Mouse (Mus musculus) lung, postnatal 25 days (tissue): ENCODE measurements around the gene Srd5a1.
"Not testable (repeated sequence)": the region's sequence is repeated elsewhere in the genome, so short reads cannot be mapped to it uniquely, and the experiment has no call there.

Experiments used
- DNase-seq: peaks from one replicate; pipeline ENCODE4 v3.0.0; 2022; ENCODE audit warnings: low spot score

The Srd5a1 gene

DNA sequence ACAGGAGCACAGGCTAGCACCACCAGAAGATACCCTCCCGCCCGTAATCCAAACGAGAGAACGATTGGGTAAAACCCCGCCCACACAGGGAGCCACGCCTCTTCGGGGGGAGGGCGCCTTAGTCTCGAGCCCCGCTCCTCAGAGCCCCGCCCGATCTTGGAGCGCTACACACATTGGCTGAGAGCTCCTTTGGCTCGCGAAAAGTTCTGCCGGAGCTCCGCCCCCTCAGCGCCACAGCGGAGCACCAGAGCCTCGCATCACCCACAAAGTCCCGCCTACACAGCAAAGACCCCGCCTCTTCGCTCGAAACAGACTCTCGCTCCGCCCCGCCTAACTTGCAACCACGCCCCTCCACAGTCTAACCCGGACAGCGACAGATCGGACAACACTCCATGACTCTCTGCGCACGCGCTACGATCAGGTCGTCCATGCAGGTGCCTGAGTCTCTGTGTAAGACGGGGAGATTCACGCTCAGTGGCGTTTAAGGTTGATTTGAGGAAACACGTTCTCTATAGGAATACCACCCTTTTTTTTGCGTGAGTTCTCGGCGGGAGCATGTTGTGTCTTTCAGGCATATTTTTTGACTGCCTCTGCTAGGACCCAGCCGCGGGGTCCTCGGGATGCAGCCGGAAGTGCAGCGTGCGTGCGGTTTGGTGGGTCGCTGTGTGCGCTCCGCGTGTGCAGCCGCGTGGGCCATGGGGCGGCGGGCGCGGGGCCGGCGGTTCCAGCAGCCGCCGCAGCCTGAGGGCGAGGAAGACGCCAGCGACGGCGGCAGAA is at the start of gene Srd5a1:
TSS of gene Srd5a1 (minus strand) at position 45 of the 777 bp plus-strand sequence.
- peak; percentile 99 for DNase-seq

DNA sequence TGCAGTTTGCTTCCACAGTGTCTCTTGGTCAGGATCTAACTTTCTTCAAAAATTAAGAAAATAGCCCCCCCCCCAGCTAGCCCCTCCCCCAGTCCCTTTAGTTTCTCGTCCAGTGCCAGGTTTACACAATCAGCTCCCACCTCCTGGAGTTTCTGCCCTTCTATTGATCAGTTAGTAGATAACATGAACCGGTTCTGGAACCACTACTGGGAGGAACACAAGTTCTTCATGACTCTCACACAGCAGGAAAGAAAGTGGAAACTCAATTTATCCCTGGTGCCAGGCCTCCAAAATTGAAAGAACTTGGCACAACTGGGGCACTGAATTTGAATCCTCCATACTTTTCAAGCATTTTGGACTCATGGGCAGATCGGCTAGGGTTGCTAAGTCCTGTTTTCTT is 43.3 kb upstream of the Srd5a1 start:
- no peak for DNase-seq

DNA sequence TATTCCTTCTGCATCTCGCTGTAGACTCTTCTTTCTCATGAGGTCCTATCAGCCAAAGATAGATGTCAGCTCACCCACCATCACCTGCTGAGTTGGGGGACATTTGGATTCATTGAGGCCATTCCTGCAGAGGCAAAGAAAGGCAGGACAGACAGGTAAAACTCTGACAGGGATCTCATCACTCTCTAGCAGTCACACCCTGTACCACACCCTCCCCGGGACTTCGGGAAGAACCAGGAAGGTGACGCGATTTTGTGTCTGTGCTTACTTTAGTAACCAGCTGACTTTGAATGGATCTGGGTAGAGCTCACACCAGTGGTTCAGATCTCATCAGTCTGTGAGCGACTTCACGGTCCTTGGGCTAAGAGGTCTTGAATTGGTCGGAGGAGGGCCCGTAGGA is 35.2 kb upstream of the Srd5a1 start:
- no peak for DNase-seq

DNA sequence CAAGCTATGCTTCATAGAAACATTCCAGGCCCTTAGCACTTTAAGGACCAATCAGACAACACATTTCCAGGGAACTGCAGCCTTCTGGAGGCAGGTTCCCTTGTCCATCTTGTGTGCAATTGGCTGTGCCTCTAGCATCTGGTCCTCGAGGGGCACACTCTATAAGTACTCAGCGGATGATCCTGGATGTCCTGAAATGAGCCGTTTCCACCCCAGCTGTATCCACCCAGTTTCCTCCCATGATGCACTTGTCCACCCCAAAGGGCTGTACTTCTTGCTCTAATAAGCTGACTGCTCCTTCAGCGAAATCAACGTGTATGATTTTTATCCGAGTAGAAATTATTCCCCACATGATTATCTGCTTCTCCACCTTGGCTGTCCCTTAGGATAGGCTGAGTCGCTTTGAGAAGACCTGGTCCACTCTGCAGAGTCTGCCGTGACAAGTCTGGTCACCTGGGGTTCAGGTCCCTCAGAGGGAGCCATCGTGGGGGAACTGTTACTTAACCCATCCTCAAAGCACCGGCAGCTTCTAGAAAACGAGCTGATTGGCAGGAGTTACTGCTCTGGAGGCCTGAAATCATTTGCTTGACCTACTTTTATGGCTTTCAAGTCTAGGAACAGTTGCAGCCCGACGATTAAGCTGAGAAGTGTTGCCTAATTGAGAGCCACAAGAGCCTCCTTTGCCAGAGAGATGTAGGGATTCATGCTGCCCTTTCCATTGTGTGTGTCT is 34.6 kb upstream of the Srd5a1 start:
- DNase-seq: no peak

DNA sequence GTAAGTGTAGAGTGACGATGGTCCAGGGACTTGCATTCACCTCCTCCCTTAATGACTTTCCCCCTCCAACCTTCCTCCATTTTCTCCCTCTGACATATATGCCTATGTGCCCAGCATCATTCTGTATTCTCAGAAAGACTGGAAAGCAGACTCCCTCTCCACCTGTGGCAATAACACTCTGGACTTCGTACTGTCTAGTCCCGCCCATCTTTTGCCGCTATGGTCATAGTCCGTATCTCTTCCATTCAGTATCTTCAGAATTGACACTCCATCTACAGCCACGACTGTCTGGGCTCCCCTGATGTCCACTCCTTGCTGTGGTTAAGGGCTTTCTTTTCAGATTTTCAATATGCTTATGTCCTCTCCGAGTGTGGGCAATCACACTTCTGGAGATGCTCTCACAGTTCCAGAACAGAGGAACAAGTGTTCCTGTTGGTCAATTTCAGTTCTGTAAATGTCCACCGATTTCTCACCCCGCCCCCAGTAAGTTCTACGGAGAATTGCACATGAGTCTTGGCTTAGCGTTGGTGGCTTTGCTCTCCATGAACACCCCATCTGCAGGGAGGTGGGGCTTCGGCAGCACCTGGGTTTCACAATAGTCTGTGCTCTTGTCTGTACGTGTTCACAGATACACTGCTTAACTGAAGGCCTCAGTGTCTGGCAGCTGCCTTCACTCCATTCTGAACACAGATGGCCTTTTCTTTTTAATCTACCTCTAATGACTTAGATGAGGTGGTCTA is 33.4 kb upstream of the Srd5a1 start:
- DNase-seq: no peak

DNA sequence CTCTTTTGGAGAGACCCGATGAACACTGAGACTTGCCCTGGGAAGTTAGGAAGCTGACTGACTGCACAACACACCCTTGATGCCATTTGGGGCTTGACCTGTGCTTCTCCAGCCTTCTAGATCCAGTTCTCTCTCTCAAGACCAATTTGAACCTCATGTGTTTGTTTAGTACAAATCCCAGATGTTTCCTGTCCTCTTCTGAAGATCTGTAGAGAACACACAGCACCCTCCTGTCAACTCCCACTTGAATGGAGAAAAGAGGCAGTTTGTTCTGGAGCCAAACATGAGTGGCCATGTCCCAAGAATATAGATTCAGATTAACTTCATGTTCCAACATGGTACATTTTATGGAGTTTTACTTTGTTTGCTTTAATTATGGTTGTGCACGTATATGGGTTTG is 32.7 kb upstream of the Srd5a1 start:
- peak; percentile 12 for DNase-seq

DNA sequence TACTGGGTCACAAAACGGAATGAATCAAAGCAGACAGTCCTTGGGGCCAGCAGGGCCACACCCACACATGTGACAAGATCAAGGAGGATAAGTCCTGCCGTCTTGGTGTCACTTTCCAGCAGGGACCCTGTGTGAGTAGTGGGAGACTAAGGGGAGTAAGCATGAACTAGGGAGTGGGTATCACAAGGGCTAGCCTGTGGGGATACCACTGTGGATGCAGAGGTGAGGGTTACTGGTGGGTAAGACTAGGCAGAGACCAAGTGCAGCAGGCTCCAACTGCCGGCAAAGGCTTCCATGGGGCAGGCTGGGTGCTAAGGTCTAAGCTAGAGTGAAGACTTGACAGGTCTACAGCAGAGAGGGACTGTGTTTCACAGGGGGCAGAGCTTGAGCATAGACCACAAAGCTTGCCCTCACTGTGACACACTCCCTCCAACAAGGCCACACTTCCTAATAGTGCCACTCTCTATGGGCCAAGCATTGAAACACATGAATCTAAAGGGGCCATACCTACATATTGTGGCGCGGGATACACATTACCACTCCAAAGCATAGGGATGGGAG is 31.5 kb upstream of the Srd5a1 start:
- no peak for DNase-seq

DNA sequence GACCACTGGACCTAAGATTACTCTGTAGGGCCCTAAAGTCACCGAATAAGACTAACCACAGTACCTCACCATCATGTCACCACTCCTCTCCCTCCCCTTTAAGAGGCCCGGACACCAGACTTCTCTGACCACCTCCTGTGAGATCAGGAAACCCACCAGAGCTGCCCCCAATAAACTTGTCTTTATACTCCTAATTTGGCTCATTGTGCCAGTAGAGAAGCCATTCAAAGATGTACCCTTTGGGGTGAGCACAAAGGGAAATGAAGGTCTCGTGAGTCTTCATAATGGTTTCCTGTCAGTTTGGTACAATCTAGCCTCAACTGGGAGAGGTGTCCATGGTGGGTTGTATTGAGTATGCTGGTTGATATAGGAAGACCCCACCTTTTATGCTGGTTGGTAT is 29.8 kb upstream of the Srd5a1 start:
- DNase-seq: no peak

DNA sequence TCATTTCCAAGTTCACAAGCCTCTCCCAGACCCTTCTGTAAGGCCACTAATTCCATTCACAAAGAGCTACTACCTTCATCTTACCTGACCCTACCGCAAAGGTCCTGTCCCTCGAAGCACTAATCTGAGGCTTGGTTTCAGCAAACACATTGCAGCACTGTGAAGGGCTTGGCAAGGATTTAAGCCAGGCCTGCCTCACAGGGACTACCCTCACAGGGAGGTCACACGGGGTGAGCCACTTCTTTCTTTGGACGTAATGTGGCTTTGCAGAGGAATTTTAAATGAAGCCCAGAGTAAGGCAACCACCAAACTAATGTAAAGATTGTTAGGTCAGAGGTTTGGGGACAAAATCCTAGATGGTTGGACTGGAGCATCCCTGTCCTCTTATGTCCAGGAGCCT is 29.3 kb upstream of the Srd5a1 start:
- DNase-seq: no peak

DNA sequence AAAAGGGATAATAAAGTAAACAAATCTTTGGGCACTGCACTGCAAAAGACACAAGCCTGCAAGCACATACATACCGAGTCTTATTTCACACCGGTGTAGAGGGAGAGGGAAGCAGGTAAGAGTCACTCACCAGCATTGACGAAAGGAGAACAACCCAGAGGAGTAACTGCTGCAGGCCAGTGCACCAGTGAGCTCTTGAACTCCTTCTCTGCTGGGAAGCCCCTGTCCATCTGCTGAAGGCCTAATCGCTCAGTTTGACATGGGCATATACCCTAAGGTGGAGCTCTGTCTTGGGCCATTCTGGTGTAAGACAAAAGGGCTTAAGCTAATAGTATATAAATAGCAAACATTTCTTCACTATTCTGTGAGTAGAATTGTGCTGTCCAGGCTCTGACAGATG is 28.9 kb upstream of the Srd5a1 start:
- no peak for DNase-seq

DNA sequence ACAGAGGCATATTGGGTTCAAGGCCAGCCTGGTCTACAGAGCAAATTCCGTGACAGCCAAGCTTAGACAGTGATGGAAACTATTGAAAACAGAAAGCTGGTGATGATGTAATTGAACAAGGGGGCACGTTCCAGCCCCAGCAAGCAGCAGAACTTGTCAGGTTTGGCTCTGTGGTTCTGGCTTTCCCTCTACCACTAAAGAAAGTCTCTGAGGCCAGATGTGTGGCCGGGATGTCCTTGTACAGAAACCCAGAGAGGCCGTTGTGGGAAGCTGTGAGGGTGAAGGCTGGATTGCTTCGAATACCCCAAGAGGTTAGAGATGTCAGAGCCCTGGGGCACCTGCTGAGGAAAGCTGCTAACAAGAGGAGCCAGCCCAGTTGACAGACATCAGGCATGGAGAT is 28.0 kb upstream of the Srd5a1 start:
- DNase-seq: no peak

DNA sequence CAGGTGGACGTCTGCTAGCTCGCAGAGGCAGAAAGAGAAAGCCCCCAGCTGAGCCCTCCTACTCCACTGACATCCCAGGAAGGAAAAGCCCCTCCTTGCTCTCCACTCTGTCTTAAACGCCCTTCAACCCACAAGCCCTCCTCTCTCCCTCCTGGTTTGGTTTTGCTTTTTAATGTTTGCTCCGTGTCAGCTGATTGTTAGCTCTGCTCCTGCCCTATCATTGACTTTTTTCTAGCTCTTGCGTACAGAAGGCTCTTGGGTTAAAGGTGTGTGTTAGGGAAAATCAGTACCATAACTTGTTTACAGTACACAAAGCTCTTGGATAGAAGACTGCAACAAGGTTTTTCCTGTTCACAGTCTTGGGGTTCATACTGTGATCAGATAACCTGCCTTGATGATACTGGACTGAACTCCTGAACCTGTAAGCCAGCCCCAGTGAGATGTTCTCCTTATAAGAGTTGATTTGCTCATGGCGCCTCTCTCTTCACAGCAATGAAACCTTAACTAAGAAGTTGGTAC is 26.9 kb upstream of the Srd5a1 start:
- no peak for DNase-seq

DNA sequence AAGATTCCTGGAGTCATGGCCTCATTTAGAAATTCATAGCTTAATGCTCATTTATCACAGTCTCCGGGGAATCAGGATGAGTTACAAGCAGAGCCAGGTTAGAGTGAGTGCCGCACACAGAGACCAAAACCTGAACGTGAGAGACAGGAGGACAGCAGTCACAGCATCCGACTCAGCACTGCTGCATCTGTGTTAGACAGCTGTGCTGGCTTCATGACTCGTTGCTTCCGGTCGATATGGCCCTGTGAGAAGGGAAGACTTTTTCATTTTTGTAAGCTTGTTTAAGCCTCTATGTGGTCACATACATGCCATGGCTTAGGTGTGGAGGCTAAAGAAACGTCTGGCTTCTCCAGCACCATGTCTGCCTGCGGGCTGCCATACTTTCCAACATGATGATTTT is 26.4 kb upstream of the Srd5a1 start:
- DNase-seq: no peak

DNA sequence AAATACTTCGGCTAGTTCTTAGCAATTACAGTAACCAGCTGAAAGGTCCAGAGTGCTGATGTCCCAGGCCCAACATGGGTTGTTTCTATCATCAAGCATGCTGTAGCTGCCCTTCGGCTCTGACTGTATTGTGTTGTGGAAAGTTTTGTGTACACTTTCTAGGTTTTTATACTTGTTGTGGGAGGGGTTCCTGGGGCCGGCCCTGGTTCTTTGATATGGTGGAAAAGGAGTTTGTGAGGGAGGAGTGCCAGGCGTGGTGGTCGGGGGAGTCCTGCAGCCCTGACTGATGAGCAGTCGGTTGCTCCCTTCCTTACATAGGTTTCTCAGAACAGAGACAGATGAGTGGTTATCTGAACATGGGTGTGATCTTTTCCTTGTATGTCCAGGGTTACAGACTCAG is 25.6 kb upstream of the Srd5a1 start:
- DNase-seq: no peak

DNA sequence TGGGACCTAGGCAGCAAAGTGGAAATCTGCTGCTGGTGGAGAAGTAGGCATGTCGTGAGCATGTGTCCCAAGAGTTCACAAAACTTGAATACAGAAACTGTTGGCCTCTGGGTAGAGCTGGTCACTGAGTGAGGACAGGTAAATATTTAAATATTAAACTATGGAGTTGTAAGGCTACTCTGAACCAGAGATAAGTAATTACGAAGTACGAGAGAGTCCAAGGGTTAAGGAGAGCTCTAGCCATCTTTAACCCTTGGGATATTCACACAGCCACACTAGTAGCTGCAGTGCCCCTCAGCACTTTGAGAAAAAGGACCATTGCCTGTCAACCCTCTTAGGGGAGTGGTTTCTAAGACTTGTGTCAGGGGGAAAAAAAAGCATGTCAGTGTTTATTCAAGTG is 25.1 kb upstream of the Srd5a1 start:
- DNase-seq: no peak

DNA sequence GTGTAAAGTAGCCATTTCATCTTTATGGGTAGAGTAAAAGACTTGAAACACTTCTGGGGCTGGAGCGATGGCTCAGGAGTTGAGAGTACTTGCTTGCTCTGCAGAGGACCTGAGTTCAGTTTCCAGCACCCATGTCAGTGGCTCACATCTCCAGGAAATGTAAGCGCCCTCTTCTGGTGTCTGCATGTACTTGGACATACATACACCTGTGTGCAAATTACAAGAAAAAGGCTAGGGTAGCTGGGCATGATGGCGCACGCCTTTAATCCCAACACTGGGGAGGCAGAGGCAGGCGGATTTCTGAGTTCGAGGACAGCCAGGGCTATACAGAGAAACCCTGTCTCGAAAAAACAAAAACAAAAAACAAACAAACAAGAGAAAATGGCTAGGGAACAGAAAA is 24.6 kb upstream of the Srd5a1 start:
- not testable (repeated sequence) for DNase-seq

DNA sequence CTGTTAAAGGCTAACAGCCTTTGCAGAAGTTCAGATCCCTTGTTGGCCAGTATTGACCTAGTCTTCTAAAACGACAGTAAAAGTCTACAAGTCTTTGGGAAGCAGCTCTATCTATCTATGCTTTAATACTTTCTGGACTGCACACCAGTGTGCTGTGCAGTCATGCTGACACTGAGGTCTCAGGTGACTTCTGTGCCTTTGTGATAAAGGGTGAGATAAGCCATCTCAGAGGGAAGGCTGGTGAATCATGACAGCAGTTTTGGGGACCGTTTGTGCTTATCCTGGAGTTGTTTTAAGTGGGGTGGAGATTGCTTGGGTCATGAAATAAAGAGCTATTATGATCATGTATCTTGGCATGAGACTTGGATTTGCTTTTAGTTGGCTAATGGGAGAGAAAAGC is 22.7 kb upstream of the Srd5a1 start:
- DNase-seq: no peak

DNA sequence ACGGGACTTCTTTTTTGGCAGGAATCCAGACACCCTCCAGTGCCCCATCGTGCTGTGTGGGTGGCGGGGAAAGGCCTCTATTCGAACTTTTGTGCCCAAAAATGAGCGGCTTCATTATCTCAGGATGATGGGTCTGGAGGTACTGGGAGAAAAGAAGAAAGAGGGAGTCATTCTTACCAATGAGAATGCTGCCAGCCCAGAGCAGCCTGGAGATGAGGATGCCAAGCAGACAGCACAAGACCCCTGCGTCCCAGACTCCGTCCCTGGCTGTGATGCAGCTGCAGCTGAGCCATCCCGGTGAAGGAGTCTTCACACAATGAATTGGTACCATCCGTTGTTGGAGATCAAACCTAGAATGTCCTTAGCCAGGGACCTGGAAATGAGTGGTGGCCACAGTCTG is 22.3 kb upstream of the Srd5a1 start:
- no peak for DNase-seq

DNA sequence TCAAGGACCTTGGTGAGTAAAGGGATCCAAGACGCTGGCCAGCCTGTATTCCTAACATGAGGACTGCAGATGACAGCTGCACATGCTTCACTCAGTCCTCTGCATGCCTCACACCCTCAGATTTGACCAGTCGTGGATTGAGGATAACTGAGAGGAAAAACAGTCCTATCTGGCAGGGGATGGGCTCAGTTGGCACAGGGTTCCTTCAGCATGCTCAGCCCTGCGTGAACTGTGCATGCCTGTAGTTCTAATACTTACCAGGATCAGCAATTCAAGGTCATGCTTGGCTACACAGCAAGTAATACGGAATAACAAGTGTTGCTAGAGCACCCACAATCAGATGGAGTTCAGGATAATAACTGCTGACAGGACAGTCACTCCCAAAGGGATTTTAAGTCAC is 20.4 kb upstream of the Srd5a1 start:
- DNase-seq: no peak

DNA sequence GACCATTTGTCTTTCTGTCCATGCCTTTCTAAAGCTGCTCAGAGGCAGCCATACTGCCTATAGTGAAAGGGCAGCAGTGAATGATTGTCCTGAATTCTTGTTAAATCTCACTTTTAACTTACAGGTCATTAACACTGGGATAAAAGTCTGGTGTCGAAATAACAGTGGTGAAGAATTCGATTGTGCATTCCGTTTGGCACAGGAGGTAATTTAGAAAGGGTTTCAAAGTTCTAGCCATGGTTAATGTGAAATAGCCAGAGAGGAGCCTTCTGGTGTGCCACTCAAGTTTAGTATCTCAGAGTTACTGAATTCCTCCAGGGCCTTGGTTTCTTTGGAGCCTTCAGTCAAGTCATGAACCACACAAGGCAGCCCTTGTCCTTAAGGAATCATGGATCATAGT is 19.9 kb upstream of the Srd5a1 start:
- DNase-seq: no peak

DNA sequence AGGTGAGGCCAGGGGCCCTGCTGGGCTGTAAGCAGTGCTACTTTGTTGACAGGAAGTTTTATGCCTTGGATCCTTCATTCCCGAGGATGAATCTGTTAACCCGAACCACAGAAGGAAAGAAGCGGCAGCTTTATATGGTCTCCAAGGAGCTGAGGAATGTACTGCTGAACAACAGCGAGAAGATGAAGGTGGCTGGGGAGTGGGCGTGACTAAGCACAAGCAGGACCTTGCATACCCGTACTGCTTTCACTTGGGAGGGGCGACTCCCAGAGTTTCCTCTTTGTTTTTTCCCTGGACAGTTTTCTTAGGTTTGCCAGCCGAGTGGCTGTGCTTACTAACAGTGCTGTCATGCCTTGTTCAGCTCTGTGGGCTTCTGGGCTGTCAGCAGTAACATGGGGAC is 19.3 kb upstream of the Srd5a1 start:
- no peak for DNase-seq

DNA sequence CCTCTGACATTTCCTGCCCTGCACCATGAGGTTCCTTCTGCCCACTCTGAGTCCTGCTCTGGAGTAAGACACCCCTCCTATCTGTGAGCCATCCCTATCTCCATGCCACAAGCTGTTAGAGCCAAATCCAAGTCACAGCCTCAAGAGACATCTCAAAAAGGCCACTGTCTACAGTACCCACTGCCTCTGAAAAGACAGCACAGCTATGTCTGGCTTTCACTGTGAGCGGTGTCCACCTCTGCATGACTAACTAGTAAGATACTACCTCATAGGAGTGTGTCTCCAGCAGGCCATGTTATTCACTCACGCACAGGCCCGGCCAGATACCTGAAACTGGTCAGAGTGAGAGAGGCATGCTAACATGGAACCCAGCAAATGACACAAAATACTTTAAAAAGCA is 16.7 kb upstream of the Srd5a1 start:
- no peak for DNase-seq

DNA sequence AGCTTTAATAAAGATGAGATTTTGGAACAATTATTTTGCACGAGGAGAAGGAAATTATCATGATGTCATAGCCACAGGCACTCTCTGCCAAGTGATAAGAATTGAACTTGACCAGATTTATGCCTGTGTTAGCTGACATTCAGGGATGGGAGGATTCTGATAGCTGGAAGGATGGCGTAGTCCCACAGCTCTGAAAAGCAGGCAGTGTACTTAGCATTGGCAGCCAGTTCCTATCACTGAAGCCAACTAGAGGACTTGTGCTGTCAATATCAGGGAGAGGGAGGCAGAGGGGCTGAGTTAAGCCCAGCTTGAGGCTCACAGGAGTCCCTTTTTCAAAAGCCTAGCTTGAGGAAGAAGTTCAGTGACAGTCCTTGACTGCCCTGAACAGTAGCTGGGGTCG is 13.3 kb upstream of the Srd5a1 start:
- DNase-seq: no peak
